ENCODE assay signal across 8 mouse cellular contexts in genomic region chr7:139467896-139468279, GRCm38 (mm10).
DNase-seq lines count a peak whose midpoint lies in the region; ATAC-seq and TF ChIP-seq lines count a peak whose summit lies in the region.

No protein-coding gene starts in this region.

- 81% methylated on average over 4 of the region's 4 CpGs for WGBS in hindbrain, embryonic 10.5 days
- WGBS in hindbrain, embryonic 11.5 days, result 71% methylated on average over 4 of the region's 4 CpGs
- 19% methylated on average over 4 of the region's 4 CpGs for WGBS in heart, postnatal 0 days
- 54% methylated on average over 4 of the region's 4 CpGs for WGBS in limb, embryonic 15.5 days
- 44% methylated on average over 4 of the region's 4 CpGs for WGBS in stomach, postnatal 0 days

- H3K4me2 ChIP-seq in hindbrain, embryonic 11.5 days (replicated peaks; ENCODE audit: low read depth, low read length), result no peak overlapping the region
- no peak overlapping the region for H3K4me2 ChIP-seq in heart, postnatal 0 days (ENCODE audit: low read depth, low read length)
- H3K4me2 ChIP-seq in limb, embryonic 15.5 days, result no peak overlapping the region
- no peak overlapping the region for H3K4me2 ChIP-seq in stomach, postnatal 0 days (replicated peaks; ENCODE audit: low read depth)

- H3K36me3 ChIP-seq in hindbrain, embryonic 10.5 days, result no peaks in the 10 kb centered on the region
- no peaks in the 10 kb centered on the region for H3K36me3 ChIP-seq in hindbrain, embryonic 11.5 days (ENCODE audit: control insufficient read depth, insufficient read depth, low read length)
- H3K36me3 ChIP-seq in heart, postnatal 0 days (replicated peaks; ENCODE audit: control insufficient read depth, insufficient read depth, low read length), result no peaks in the 10 kb centered on the region
- no peaks in the 10 kb centered on the region for H3K36me3 ChIP-seq in limb, embryonic 15.5 days
- H3K36me3 ChIP-seq in stomach, postnatal 0 days (ENCODE audit: control insufficient read depth, insufficient read depth, low read length), result no peaks in the 10 kb centered on the region

- no peaks in the 10 kb centered on the region for H3K27me3 ChIP-seq in hindbrain, embryonic 10.5 days (ENCODE audit: insufficient read depth, poor library complexity, severe bottlenecking)
- H3K27me3 ChIP-seq in hindbrain, embryonic 11.5 days (ENCODE audit: control insufficient read depth, insufficient read depth, low read length), result no peaks in the 10 kb centered on the region
- H3K27me3 ChIP-seq in heart, postnatal 0 days (ENCODE audit: control insufficient read depth, insufficient read depth, low read length), result no peaks in the 10 kb centered on the region
- no peaks in the 10 kb centered on the region for H3K27me3 ChIP-seq in limb, embryonic 15.5 days
- no peaks in the 10 kb centered on the region for H3K27me3 ChIP-seq in stomach, postnatal 0 days (ENCODE audit: control insufficient read depth, insufficient read depth, low read length)

- no peak overlapping the region for H3K9ac ChIP-seq in hindbrain, embryonic 11.5 days (ENCODE audit: low read depth, low read length)
- peak overlapping the region; percentile 52 for H3K9ac ChIP-seq in heart, postnatal 0 days (replicated peaks; ENCODE audit: low read depth, low read length)
- H3K9ac ChIP-seq in limb, embryonic 15.5 days, result no peak overlapping the region
- peak overlapping the region; percentile 18; the same call in 1 of the 2 replicates for H3K9ac ChIP-seq in stomach, postnatal 0 days (ENCODE audit: low read length)

- DNase-seq in hindbrain, embryonic 10.5 days (ENCODE audit: low spot score), result no peak
- no peak for DNase-seq in hindbrain, embryonic 11.5 days (ENCODE audit: low spot score)
- peak; percentile 87 for DNase-seq in cerebellum, adult 9-11 months
- DNase-seq in heart, postnatal 0 days (ENCODE audit: low spot score), result peak; percentile 93
- peak; percentile 38 for DNase-seq in stomach, postnatal 0 days (ENCODE audit: low spot score)

- H3K4me1 ChIP-seq in hindbrain, embryonic 10.5 days (replicated peaks), result peaks cover 31% of the 10 kb centered on the region
- 0 out of 2 replicates have a peak, but pooled peaks cover 4% of the 10 kb centered on the region for H3K4me1 ChIP-seq in hindbrain, embryonic 11.5 days (replicated peaks; ENCODE audit: control insufficient read depth, insufficient read depth, low read length)
- peaks cover 73% of the 10 kb centered on the region for H3K4me1 ChIP-seq in heart, postnatal 0 days (ENCODE audit: control insufficient read depth, insufficient read depth)
- peaks cover 32% of the 10 kb centered on the region for H3K4me1 ChIP-seq in limb, embryonic 15.5 days
- peaks cover 16% of the 10 kb centered on the region; the same call in 1 of the 2 replicates for H3K4me1 ChIP-seq in stomach, postnatal 0 days (replicated peaks; ENCODE audit: control insufficient read depth, insufficient read depth)

- peak overlapping the region; percentile 56 for H3K27ac ChIP-seq in hindbrain, embryonic 10.5 days
- no peak overlapping the region for H3K27ac ChIP-seq in hindbrain, embryonic 11.5 days (ENCODE audit: low read depth, low read length)
- peak overlapping the region; percentile 99 for H3K27ac ChIP-seq in heart, postnatal 0 days (ENCODE audit: low read depth)
- peak overlapping the region; percentile 65 for H3K27ac ChIP-seq in limb, embryonic 15.5 days
- peak overlapping the region; percentile 93 for H3K27ac ChIP-seq in stomach, postnatal 0 days (replicated peaks)

- no peak overlapping the region for H3K4me3 ChIP-seq in hindbrain, embryonic 10.5 days
- no peak overlapping the region for H3K4me3 ChIP-seq in hindbrain, embryonic 11.5 days (ENCODE audit: low read depth, low read length)
- H3K4me3 ChIP-seq in heart, postnatal 0 days (ENCODE audit: low read depth, low read length), result no peak overlapping the region
- H3K4me3 ChIP-seq in limb, embryonic 15.5 days, result no peak overlapping the region
- no peak overlapping the region for H3K4me3 ChIP-seq in stomach, postnatal 0 days (ENCODE audit: low read depth, low read length)

- peak; percentile 50 for TF ChIP-seq CTCF in heart, postnatal 0 days (IDR thresholded peaks at IDR 0.05; ENCODE audit: low read depth)
- TF ChIP-seq CTCF in stomach, postnatal 0 days (IDR thresholded peaks at IDR 0.05; ENCODE audit: low read depth), result peak; percentile 57

- no peak for ATAC-seq in hindbrain, embryonic 11.5 days (ENCODE audit: low FRiP score)
- peak; percentile 93 for ATAC-seq in heart, postnatal 0 days (ENCODE audit: insufficient read depth, low read depth)
- ATAC-seq in limb, embryonic 15.5 days (ENCODE audit: insufficient number of reproducible peaks, low FRiP score, low TSS enrichment, low read depth), result peak; percentile 31; the same call in 1 of the 2 replicates
- ATAC-seq in stomach, postnatal 0 days (ENCODE audit: low FRiP score, low TSS enrichment), result peak; percentile 81
- ATAC-seq in megakaryocyte progenitor cell, adult 5-6 weeks (replicated peaks; ENCODE audit: poor library complexity), result no peak
- ATAC-seq in activated CD4-positive, CD25-positive, alpha-beta regulatory T cell, adult 4 months, result no peak

- no peaks in the 10 kb centered on the region for H3K9me3 ChIP-seq in hindbrain, embryonic 10.5 days
- H3K9me3 ChIP-seq in hindbrain, embryonic 11.5 days (ENCODE audit: control insufficient read depth, low read length), result no peaks in the 10 kb centered on the region
- H3K9me3 ChIP-seq in heart, postnatal 0 days (replicated peaks; ENCODE audit: control insufficient read depth, low read length), result no peaks in the 10 kb centered on the region
- H3K9me3 ChIP-seq in limb, embryonic 15.5 days, result no peaks in the 10 kb centered on the region
- no peaks in the 10 kb centered on the region for H3K9me3 ChIP-seq in stomach, postnatal 0 days (ENCODE audit: control insufficient read depth, low read length)

- peak; percentile 89 for TF ChIP-seq EP300 in heart, postnatal 0 days (IDR thresholded peaks at IDR 0.05; ENCODE audit: low read depth)
- TF ChIP-seq EP300 in stomach, postnatal 0 days (optimal IDR thresholded peaks at IDR 0.05), result peak; percentile 26

Comparison
In these comparisons a context has a peak if more than half of its experiments do, and no peak if none do; other contexts are left out.
1. DNase-seq: peak in cerebellum, adult 9-11 months (single experiment), heart, postnatal 0 days (single experiment) and stomach, postnatal 0 days (single experiment); none in hindbrain, embryonic 10.5 days (single experiment) and hindbrain, embryonic 11.5 days (single experiment).
2. ATAC-seq: peak in heart, postnatal 0 days (single experiment), limb, embryonic 15.5 days (single experiment) and stomach, postnatal 0 days (single experiment); none in hindbrain, embryonic 11.5 days (single experiment), megakaryocyte progenitor cell, adult 5-6 weeks (single experiment) and activated CD4-positive, CD25-positive, alpha-beta regulatory T cell, adult 4 months (single experiment).
3. H3K9ac ChIP-seq: peak in heart, postnatal 0 days (single experiment) and stomach, postnatal 0 days (single experiment); none in hindbrain, embryonic 11.5 days (single experiment) and limb, embryonic 15.5 days (single experiment).